Mouse (Mus musculus): ENCODE measurements around the gene Slc4a1. TPM values are rescaled to one million over a fixed set of nuclear protein-coding genes. Genes with fewer than 3 reads are reported as not detected.

Gene Slc4a1
- polyA plus RNA-seq, 1 experiment from 2014 or later: 20.2 TPM

DNA sequence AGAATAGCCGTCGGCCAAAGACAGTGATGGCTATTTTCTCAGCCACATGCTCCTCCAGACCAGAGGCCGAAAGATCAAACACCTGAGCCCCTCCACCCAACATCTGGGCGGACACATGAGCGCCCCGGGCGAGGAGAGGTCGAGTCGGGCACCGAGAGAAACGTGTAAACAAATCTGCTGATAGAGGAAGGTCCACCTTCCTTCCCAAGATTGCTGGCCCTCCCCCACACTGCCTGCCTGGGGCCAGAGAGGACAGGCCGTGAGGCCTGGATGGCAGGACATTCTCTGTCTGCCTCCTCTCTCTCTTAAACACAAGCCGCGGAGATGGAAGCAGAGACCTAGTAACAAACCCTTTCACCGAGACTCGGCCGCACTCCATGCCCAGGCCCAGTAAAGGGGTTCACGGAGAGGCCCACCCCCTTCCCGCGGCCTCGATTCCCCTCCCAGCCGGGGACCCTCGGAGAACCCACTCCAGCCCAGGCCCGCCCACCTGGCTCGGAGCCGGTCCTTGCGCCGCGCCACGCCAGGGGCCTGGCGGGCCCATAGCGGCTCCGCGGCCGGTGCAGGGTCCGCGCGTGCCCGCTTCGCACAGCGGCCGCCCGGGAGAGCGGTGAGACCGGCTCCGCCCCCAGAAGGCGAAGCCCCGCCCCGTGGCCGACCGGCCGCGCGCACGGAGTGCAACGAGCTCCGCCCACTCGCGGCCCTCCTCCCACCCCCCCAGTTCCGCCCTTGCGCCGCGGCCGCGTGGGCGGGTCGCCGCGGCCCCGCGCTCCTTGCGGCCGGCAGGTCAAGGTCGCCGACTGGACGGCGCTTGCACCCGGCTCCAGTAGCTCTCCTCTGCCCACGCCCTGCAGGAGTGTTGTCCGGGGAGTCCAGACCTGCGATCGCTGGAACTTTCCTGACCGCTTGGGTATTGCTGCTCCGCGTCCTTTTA lies 41.2 kb upstream of the Slc4a1 start:
- H3K4me1 ChIP-seq: peaks cover 56% of the 10 kb centered on the region
- peak overlapping the region; percentile 95 for H3K27ac ChIP-seq
- under 1% methylated on average over 85 of the region's 85 CpGs for WGBS
- H3K36me3 ChIP-seq: peaks cover 29% of the 10 kb centered on the region
- peak overlapping the region; percentile 89 for H3K9ac ChIP-seq
- peak; percentile 74 for ATAC-seq (replicated peaks; ENCODE audit: low FRiP score)
- no peaks in the 10 kb centered on the region for H3K27me3 ChIP-seq
- H3K4me2 ChIP-seq: peak overlapping the region; percentile 80
- H3K9me3 ChIP-seq (replicated peaks): no peaks in the 10 kb centered on the region
- peak overlapping the region; percentile 80 for H3K4me3 ChIP-seq (replicated peaks)

DNA sequence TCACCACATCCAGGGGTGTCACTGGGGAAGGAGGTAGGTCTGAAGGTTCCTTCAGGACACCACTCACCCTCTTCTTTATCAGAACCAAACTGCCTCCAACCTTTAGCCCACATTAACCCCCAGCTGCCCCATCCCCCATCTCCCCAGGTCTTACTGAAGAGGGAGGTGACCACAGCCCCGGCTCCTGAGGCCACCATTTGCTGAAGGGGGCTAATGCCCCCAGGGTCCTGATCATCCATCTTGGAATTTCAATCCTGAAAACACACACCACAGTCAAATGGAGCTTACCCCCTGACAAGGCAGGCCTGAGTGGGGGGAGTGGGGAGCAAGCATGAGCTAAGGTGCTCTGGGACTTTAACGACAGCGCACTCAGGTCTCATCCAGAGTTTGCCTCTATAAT lies 40.4 kb upstream of the Slc4a1 start:
- peaks cover 32% of the 10 kb centered on the region for H3K36me3 ChIP-seq
- peak overlapping the region; percentile 95 for H3K27ac ChIP-seq
- 12% methylated on average over 3 of the region's 3 CpGs for WGBS
- H3K9ac ChIP-seq: peak overlapping the region; percentile 89
- peak overlapping the region; percentile 80 for H3K4me2 ChIP-seq
- H3K4me1 ChIP-seq: peaks cover 56% of the 10 kb centered on the region
- no peaks in the 10 kb centered on the region; the same call in 1 of the 2 replicates for H3K27me3 ChIP-seq
- ATAC-seq (replicated peaks; ENCODE audit: low FRiP score): no peak
- H3K4me3 ChIP-seq (replicated peaks): peak overlapping the region; percentile 80
- H3K9me3 ChIP-seq (replicated peaks): no peaks in the 10 kb centered on the region

DNA sequence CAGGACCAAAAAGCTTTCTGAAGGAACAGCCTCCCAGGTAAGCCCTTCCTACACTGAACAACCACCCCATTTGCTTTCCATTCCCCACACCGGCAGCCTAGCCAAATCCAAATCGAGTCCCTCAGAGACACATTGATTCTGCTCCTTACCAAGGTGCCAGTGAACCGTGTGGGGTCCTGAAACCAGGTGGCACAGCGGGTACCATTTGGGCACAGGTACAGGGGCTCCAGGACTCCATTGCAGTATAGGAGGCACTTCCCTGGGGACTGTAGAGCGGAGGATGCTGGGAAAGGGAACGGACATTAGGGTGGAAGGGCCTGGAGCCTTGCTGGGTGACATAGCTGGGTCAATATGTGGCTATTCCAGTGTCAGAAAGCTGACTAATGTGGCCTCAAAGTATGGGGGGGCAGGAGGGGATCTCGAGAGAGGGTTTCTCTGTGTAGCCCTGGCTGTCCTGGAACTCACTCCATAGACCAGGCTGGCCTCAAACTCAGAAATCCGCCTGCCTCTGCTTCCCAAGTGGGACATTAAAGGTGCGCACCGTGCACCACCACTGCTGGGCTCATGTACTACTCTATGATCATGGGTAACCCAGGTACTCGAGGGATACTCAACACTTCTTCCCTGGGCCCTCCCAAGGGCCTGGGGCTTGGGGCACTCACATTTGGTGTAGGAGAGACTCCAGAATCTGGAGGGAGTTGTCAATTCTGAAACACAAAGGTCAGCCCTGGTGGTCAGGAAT lies 39.7 kb upstream of the Slc4a1 start:
- H3K9ac ChIP-seq: peak overlapping the region; percentile 89

DNA sequence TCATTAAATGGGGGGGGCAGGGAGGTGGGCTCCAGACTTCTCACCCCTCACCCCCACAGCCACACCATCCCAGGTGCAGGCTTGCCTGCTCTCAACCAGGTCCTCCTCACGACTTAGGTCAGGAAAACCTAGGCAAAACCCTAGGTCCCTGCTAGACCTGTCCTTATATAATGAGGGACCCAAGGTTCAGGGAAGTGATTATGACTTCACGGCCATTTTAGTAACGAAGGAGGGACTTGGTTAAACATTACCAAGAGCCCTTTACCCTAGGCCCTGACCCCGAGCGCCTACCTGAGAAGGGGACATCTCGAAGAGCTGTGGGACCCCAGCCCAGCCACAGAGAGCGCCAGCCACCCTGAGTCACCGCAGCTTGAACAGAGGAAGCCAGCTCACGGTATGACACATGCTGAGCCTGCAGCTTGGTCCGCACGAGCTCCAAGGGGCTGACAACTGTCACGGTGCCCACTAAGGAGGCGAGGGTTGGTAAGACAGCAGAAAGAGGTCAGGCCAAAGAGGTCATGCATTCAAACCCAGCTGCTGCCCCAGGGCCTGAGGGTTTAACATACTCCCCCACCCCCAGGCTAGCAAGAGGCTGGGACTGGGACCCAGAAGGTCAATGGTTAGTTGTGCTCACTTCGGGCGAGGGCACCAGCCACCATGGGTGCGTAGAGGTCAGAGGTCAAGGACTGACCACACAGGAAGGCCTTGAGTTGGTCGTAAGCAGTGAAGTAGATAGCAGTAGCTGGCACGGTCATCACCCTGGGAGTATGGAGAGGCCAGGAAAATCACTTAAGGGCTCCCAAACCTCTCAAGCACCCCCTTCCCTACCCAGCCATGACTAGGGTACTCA lies 38.4 kb upstream of the Slc4a1 start:
- no peaks in the 10 kb centered on the region for H3K9me3 ChIP-seq (replicated peaks)
- H3K36me3 ChIP-seq: peaks cover 32% of the 10 kb centered on the region
- WGBS: 72% methylated on average over 18 of the region's 18 CpGs
- no peak overlapping the region for H3K4me3 ChIP-seq (replicated peaks)
- H3K9ac ChIP-seq: no peak overlapping the region
- peaks cover 18% of the 10 kb centered on the region for H3K27me3 ChIP-seq
- peaks cover 63% of the 10 kb centered on the region for H3K4me1 ChIP-seq
- peak overlapping the region; percentile 20; the same call in 1 of the 2 replicates for H3K4me2 ChIP-seq
- no peak for ATAC-seq (replicated peaks; ENCODE audit: low FRiP score)
- H3K27ac ChIP-seq: no peak overlapping the region

More for the DNA sequence above, 39.7 kb upstream of the Slc4a1 start:
- peak overlapping the region; percentile 80 for H3K4me3 ChIP-seq (replicated peaks)
- H3K4me1 ChIP-seq: peaks cover 56% of the 10 kb centered on the region
- peaks cover 5% of the 10 kb centered on the region for H3K27me3 ChIP-seq
- H3K27ac ChIP-seq: no peak overlapping the region
- peaks cover 32% of the 10 kb centered on the region for H3K36me3 ChIP-seq
- WGBS: 85% methylated on average over 11 of the region's 11 CpGs
- H3K9me3 ChIP-seq (replicated peaks): no peaks in the 10 kb centered on the region
- H3K4me2 ChIP-seq: peak overlapping the region; percentile 80
- no peak for ATAC-seq (replicated peaks; ENCODE audit: low FRiP score)

DNA sequence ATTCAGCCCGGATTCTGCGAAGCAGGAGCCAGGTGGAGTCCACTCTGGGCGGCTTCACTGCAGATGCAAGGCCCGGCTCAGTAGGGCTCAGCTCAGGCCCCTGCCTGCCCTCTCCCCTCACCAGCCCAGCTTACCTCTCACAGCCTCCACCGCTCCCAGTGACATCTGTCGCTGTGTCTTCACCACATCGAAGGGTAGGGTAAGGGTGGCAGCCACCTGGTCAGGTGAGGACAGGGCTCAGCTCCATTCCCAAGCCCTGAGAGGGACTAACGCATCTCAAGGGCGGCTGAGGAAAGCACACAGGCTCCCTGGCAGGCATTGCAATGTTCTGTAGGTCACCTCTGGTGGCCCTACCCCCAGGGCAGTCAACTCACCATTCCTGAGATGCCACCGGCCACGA lies 37.7 kb upstream of the Slc4a1 start:
- H3K36me3 ChIP-seq: peaks cover 32% of the 10 kb centered on the region
- no peaks in the 10 kb centered on the region for H3K9me3 ChIP-seq (replicated peaks)
- H3K27me3 ChIP-seq: peaks cover 26% of the 10 kb centered on the region
- H3K4me1 ChIP-seq: peaks cover 63% of the 10 kb centered on the region
- WGBS: 93% methylated on average over 11 of the region's 11 CpGs
- no peak overlapping the region for H3K4me2 ChIP-seq
- H3K4me3 ChIP-seq (replicated peaks): no peak overlapping the region
- H3K27ac ChIP-seq: no peak overlapping the region
- ATAC-seq (replicated peaks; ENCODE audit: low FRiP score): no peak
- H3K9ac ChIP-seq: no peak overlapping the region

DNA sequence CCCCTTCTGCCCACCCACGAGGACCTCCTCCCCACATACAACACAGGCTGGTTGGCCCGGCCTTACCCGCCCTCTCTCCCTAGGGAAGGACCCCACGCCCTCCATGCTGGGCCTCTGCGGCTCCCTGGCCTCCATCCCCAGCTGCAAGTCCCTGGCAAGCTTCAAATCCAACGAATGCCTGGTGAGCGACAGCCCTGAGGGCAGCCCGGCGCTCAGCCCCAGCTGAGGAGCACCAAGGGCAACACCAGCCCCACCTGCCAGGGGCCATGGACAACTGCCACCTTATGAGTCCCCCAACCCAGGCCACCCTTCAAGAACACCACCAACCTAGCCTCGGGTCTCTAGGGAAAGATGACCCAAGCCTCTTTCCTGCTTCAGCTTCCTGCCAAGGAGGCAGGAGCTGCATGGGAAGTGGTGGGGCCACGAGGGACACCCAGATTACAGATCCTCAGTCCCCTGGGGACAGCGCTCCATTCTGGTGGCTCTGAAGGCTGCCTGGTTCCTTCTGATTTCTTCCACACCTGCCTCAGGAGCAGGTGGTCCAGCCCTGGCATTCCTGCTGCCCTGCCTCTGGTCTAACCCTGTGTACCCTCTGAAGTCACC lies 36.0 kb upstream of the Slc4a1 start:
- Histone ChIP-seq H3K4me1 (peaks cover 62% of the 10 kb centered on the region), H3K9me3 (replicated peaks) (no peaks in the 10 kb centered on the region), H3K36me3 (peaks cover 32% of the 10 kb centered on the region), H3K9ac (no peak overlapping the region), H3K4me3 (replicated peaks) (no peak overlapping the region), H3K27ac (no peak overlapping the region), H3K4me2 (no peak overlapping the region), H3K27me3 (peaks cover 39% of the 10 kb centered on the region)
- 66% methylated on average over 12 of the region's 12 CpGs for WGBS
- ATAC-seq (replicated peaks; ENCODE audit: low FRiP score): no peak

DNA sequence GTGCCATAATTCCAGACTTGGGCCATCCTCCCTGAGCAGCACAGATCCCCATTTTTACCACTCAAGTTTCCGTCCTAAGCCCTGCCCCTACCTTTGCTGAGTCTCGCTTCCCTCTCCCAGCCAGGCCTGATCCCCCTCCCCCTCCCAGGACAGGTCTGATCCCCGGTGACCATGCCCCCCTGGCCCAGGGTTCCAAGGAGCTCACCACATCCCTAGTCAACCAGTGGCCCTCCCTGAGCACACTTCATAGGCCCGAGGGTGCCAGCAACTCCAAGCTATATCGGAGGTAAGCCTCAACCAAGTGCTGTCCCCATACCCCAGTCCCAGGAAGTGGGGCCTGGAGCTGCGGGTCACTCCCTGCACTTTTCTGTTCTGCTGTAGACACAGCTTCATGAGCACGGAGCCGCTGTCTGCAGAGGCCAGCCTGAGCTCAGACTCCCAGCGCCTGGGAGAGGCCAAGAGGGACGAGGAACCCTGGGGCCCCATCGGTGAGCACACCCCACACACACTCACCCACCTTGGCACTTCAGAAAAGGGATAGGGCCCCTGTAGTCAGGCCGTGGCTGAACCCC lies 34.6 kb upstream of the Slc4a1 start:
- Histone ChIP-seq H3K4me3 (replicated peaks) (no peak overlapping the region), H3K9me3 (replicated peaks) (no peaks in the 10 kb centered on the region), H3K36me3 (peaks cover 32% of the 10 kb centered on the region), H3K27ac (no peak overlapping the region), H3K4me1 (peaks cover 49% of the 10 kb centered on the region), H3K9ac (no peak overlapping the region), H3K4me2 (no peak overlapping the region), H3K27me3 (peaks cover 52% of the 10 kb centered on the region)
- no peak for ATAC-seq (replicated peaks; ENCODE audit: low FRiP score)
- 28% methylated on average over 12 of the region's 12 CpGs for WGBS

DNA sequence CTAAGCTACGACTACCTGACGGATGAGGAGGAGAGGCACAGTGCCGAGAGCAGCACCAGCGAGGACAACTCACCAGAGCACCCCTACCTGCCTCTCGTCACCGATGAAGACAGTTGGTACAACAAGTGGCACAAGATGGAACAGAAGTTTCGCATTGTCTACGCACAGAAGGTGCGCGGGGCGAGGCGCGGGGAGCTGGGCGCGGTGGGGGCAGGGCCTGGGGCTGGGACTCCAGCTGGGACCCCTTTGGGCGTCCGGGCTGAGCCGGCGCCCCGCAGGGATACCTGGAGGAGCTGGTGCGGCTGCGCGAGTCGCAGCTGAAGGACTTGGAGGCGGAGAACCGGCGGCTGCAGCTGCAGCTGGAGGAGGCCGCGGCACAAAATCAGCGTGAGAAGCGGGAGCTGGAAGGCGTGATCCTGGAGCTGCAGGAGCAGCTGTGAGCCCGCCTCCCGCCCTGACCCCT lies 33.6 kb upstream of the Slc4a1 start:
- H3K9ac ChIP-seq: peak overlapping the region; percentile 44

DNA sequence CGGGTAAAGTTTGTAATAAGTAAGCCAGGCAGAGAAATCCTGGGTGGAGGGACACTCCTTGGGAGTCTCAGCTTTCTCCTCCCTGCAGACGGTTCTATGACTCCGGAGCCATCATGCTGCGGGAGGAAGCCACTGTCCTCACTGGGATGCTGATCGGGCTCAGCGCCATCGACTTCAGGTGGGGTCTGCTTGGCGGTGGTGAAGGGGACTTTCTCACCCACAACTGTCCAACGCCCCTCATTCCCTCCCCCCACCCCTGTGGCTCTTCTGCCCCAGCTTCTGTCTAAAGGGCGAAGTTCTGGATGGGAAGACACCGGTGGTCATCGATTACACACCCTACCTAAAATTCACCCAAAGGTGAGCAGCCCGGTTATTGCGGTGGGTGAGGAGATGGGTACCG lies 33.1 kb upstream of the Slc4a1 start:
- Histone ChIP-seq H3K27ac (no peak overlapping the region), H3K36me3 (peaks cover 22% of the 10 kb centered on the region), H3K9me3 (replicated peaks) (no peaks in the 10 kb centered on the region), H3K4me3 (replicated peaks) (peak overlapping the region; percentile 38), H3K9ac (no peak overlapping the region), H3K4me2 (peak overlapping the region; percentile 75), H3K4me1 (peaks cover 43% of the 10 kb centered on the region), H3K27me3 (peaks cover 67% of the 10 kb centered on the region)
- 8% methylated on average over 15 of the region's 15 CpGs for WGBS
- no peak for ATAC-seq (replicated peaks; ENCODE audit: low FRiP score)

More for the DNA sequence above, 33.6 kb upstream of the Slc4a1 start:
- Histone ChIP-seq H3K36me3 (peaks cover 28% of the 10 kb centered on the region), H3K9me3 (replicated peaks) (no peaks in the 10 kb centered on the region), H3K4me3 (replicated peaks) (peak overlapping the region; percentile 38), H3K4me1 (peaks cover 43% of the 10 kb centered on the region), H3K27ac (no peak overlapping the region), H3K27me3 (peaks cover 61% of the 10 kb centered on the region), H3K4me2 (peak overlapping the region; percentile 75)
- WGBS: under 1% methylated on average over 34 of the region's 34 CpGs
- ATAC-seq (replicated peaks; ENCODE audit: low FRiP score): 0 out of 2 replicates have a peak, but pooled peaks have one; percentile 20

DNA sequence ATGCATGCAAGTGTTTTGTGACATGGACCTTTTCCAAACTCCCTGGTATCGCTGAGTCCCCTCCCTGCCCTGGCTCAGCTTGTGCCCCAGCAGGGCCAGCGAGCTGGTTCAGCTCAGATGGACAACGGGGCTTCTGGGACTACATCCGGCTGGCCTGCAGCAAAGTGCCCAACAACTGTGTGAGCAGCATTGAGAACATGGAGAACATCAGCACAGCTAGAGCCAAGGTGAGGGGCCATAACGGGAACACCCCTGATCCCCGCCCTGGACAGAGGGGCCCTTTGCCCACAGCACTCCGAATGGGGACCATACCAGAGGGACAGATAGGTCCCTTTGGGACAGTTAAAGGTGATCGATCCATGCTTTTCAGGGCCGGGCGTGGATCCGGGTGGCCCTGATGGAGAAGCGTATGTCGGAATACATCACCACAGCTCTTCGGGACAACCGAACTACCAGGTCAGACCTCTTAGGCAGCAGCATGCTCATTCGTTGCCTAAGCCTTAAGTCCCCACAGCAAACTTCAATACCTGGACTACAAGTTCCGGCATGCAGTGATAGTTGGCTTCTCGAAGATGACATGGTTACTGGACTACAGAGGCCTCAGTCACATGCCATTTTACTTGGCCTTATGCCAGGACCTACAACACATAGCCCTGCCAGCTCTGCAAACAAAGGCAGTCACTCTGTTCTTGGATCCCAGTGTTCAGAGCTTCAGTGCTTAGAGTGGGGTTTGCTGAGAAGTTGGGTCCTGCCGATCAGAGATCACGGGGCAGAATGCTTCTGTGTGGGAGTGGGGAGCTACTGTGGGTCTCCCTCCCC lies 32.2 kb upstream of the Slc4a1 start:
- peaks cover 13% of the 10 kb centered on the region for H3K36me3 ChIP-seq
- H3K9me3 ChIP-seq (replicated peaks): no peaks in the 10 kb centered on the region
- WGBS: 78% methylated on average over 20 of the region's 20 CpGs
- H3K4me1 ChIP-seq: peaks cover 51% of the 10 kb centered on the region
- peaks cover 73% of the 10 kb centered on the region for H3K27me3 ChIP-seq
- H3K9ac ChIP-seq: 0 out of 2 replicates have a peak overlapping the region, but pooled peaks have one; percentile 10
- H3K4me2 ChIP-seq: no peak overlapping the region
- H3K4me3 ChIP-seq (replicated peaks): no peak overlapping the region
- no peak for ATAC-seq (replicated peaks; ENCODE audit: low FRiP score)
- H3K27ac ChIP-seq: no peak overlapping the region
